Mouse (Mus musculus) c-Kit-positive CD71-positive TER-119-positive erythroid progenitor cells, embryonic 14.5 days (primary cell): ENCODE data around the gene Rexo5.

Experiments
- DNase-seq: peaks from one replicate; pipeline ENCODE4 v3.0.0-alpha.2; 2013; ENCODE audit warnings: low spot score

Rexo5 gene

DNA sequence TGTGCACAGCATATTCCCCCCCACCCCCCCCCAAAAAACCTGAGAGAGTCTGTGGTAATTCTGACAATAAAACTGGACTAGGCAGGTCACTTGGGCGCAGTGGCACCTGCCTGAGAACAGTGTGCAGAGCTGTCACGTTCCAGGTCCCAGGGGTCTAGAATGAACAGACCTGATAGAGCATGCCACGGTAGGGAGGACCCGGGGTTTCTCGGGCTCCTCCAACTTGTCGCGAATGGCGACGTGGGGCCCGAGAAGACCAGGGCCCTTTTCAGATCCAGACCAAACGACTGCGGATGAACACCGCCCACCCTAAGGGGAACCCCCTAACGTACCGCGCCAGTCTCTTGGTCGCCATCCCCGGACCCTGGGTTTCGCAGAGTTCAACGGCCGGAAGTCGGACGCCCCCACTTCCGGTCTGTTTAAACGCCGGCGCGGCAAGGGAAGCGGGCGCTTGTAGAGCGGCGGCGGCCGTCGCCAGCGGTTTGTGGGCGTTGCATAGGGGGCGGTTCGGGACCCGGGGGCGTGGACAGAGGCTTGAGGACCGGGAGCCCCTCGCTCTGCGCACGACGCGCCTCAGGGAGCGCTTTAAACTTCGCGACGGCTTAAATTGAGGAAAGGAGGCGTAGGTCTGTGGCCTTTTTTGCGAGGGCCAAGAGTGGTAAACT, at the start of gene Rexo5, which contains the start of gene Eri2:
Gene Rexo5 (plus strand): TSS at position 421 of the 665 bp plus-strand sequence.
Gene Eri2 (minus strand): TSS at position 473 of the 665 bp plus-strand sequence.
- DNase-seq = peak; percentile 84

- peak; percentile 18 for DNase-seq
Observed at GRCm38 (mm10) chr7:119744321-119744720, 49.5 kb upstream of the Rexo5 start.

- DNase-seq = no peak
Observed at GRCm38 (mm10) chr7:119745869-119746268, 47.9 kb upstream of the Rexo5 start.

GRCm38 (mm10) chr7:119748761-119749160, 45.0 kb upstream of the Rexo5 start:
- no peak for DNase-seq

- no peak for DNase-seq
Observed at GRCm38 (mm10) chr7:119749942-119750341, 43.9 kb upstream of the Rexo5 start.

DNA sequence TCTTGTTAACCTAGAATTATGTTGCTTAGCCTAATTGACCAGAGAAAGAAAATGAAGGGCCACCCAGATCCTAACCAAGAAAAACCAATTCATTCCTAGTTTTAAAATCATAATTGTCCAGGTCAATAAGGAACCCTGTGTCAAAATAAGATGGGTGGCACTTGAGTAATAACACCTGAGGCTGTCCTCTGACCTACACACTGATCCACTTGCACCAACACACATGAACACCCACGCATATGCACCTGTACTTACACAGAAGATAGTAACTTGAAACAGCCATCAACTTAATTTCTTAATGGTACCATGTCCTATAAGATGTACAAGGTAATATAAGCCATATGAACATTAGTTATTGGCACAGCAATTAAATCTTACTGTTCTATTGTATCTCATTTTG, 40.1 kb upstream of the Rexo5 start:
- DNase-seq = no peak

DNA sequence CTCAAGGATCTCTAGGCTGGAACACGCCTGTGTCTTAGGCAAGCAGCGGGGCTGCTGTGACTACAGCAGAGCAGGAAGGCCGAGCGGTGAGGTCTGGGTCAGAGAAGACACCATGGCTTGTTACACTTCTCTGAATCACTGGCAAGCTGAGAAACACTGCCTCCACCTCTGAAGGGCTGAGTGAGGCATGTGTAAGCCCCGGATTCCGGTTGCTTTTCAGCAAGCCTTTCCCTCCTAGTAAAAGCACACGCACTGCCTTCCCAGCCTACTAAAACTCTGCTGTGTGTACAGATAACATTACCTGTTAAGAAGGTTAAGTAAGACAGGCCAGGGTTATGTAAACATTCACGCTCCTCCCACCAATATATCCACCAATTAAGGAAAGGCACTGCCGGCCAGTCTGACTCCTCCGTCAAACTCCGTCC, 33.3 kb upstream of the Rexo5 start, which contains the start of gene Acsm3:
Gene Acsm3 (plus strand): TSS at position 397 of the 425 bp plus-strand sequence.
- DNase-seq = no peak

DNA sequence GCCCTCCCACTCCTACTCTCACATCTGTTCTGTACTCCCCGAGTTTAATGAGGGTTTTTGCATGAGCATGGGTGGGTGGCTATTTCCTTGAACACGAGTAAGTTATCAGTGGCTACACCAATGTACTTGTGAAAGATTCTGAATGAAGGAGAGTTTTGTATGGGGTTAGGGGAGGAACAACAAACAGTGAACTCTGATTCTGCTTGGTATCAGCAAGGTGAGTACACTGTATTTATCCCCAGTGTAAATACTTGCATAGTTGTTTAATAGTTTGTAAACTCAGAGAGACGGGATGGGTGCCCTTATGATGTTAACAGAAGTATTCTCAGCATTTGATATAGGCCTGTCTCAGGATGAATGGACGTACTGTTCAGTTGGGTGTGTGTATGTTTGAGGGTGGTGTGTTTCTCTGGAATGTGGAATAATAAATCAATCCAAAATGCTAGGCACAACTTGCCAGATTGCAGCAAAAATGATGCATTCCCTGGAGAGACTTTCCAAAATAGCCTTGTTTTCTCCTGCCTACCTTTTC, 31.6 kb upstream of the Rexo5 start:
- DNase-seq = no peak

DNA sequence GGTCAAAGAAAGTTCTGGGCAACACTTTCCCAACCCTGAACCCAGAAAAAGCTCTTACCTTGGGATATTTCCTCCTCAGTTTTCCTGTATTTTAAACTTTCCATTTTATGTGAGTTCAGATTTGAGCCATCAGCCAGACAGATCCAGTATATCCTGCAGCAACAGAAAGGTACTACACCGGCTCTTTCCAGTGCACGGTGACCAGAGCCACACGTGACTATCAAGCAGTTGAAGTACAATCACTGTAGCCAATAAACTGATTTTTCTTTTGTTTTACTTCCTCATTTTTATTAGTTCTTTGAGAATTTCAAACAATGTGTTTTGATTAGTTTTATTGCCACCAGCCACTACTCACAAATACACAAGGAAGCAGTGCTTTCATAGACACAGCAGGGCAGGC, 29.4 kb upstream of the Rexo5 start:
- DNase-seq = no peak

- DNase-seq = no peak
Observed at GRCm38 (mm10) chr7:119766996-119767395, 26.8 kb upstream of the Rexo5 start.

GRCm38 (mm10) chr7:119769895-119770294, 23.9 kb upstream of the Rexo5 start:
- DNase-seq = no peak

DNA sequence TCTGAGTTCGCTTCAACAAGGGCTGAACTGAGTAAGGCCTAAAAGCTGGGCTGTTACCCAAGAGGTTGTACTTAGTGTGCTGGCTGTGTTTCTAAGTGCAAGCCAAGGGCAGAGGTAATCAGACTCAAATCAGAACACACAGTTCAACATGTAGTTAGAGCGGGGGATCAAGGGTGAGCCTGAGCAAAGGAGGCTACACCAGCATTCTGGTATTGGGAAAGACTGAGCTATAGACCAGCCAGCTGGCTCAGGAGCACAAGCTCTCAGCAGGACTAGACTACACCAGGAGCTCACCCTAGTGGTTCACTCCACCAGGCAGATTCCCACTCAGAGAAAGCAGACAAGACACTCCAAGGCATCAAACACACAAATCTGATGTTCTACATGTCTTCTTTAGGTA, 10.4 kb upstream of the Rexo5 start:
- no peak for DNase-seq

DNA sequence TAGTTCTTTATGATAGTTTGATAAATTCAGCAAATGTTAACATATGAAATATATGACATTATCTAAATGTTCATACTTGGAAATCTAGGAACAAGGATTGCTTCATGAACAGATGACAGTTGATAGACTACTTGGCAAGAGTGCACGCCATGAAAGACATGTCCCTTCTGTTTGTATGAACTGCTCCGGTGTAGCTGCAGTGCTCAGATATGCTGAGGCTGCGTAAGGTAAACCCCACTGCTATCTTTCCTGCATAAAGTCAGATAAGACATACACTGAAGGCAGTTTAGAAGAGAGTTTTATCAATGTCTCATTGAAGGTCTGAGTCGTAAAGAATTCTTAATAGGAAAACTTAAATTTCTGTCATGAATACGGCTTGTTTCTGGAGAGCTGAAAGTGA, 8.9 kb upstream of the Rexo5 start:
- peak; percentile 70 for DNase-seq

DNA sequence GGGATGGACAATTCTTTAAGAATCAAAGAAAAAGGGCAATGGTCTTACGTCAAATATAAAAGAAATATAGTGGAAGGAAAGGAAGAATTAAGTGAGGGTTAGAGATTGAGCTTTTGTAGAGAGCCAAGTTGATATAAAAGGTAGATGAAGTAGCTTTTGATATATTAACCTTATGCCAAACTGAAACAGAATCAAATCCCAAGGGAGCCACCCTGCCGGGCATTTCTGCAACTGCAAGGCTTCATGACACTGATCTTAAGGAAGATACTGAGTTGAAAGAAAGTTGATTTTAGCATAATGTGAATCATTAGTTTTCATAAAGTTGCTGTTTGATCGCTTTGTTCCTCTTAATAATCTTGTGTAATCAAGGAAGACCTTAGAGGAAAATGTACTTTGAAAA, 4.8 kb upstream of the Rexo5 start:
- DNase-seq = no peak

- no peak for DNase-seq
Observed at GRCm38 (mm10) chr7:119794251-119794638, 439 bp downstream of the Rexo5 start.

GRCm38 (mm10) chr7:119795311-119795710, 1.5 kb downstream of the Rexo5 start:
- peak; percentile 51 for DNase-seq

DNA sequence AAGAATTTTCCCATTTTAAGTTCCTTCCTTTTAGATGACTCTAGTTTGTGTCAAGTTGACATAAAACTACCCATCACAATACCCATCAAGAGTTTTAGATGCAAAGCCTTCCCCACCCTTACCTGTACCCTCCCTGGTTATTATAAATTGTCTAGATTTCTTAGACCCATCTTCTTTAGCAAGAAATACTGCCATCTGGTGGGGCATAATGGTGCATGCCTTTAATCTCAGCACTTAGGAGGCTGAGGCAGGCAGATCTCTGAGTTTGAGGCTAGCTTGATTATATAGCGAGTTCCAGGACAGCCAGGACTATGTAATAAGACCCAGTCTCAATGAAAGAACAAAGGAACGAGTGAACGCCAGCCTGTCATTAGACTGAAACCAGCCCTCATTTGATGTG, 6.7 kb downstream of the Rexo5 start:
- DNase-seq = no peak

GRCm38 (mm10) chr7:119800991-119801390, 7.2 kb downstream of the Rexo5 start:
- DNase-seq = no peak

GRCm38 (mm10) chr7:119807396-119807795, 13.6 kb downstream of the Rexo5 start:
- DNase-seq = no peak

DNA sequence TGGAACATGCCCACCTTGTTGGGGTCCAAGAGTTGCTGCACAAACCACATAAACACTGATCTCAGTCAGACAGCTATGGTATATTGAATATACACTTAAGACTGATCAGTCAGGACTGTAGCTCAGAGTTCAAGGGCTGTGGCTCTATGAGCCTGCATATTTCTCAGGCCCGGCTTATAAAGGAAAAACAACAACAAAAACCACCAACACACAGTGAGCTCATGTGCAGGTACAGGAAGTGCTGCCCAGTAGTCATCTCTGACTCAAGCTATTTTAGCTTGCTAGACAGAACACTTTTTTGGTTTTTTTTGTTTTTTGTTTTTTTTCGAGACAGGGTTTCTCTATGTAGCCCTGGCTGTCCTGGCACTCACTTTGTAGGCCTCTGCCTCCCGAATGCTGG, 14.9 kb downstream of the Rexo5 start:
- DNase-seq = no peak

DNA sequence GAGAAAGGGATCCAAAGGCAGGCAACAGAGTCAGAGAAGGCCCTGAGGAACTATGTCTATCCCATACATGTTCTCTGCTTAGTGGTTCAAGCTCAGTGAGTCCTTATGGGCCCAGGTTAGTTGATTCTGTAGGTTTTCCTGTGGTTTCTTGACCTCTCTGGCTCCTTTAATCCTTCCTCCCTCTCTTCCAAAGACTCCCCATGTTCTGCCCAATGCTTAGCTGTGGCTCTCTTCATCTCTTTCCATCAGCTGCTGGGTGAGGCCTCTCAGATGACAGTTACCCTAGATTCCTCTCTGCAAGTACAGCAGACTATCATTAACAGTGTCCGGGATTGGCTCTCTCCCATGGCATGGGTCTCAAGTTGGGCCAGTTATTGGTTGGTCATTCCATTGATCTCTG, 41.6 kb downstream of the Rexo5 start:
- no peak for DNase-seq

GRCm38 (mm10) chr7:119835996-119836777, 42.4 kb downstream of the Rexo5 start:
- DNase-seq = no peak

DNA sequence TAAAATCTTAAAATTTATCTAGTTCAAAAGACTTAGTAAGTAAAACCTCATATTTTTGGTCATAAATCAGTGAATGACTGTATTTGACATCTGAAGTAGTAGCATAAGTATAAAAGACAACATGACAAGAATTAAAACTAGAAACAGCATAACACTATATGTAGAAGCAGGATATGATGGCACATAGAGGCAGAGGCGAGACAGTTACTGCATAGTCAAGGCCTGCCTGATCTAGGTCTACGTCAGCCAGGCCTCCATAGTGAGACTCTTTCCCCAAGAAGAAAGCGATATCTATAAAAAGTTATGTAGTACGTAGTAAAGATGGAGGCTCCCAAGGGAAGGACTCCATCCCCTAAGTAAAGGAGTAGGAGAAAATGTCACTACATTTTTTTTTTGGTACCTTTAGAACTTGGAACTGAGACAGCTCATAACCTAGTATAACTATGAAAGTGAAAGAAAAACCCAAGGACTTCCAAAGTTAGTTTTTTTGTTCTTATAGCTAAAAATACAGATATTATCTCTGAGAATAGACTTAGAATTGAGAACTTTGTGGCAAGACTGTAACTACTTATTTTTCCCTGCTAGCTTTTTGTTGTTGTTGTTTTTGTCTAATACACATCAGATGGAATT, 48.1 kb downstream of the Rexo5 start:
- DNase-seq = no peak
